Mouse (Mus musculus) natural killer cell, adult 2 months (primary cell): Measurements from ENCODE around the gene Hdac5.

Source experiments
- DNase-seq, 2 experiments: peaks; one replicate each; pipeline ENCODE4 v3.0.0; 2022; ENCODE audit warnings: low spot score in 2 of 2

Hdac5 gene

DNA sequence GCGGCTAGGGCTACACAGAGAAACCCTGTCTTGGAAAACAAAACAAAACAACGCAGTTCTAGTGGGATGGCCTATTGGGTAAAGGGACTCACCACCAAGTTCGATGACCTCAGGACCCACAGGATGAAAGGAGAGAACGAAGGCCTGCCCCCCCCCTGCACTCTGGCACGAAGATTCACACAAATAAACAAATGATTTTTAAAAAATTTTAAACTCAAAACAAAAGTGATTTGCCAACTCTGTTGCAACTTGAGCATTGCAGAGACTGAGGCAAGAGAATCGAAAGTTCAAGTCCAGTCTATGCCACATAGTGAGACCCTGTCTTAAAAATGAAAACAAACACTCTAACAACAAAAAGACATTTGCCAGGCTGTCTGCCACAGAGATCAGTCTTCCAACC is 10.7 kb upstream of the Hdac5 start:
- DNase-seq = no peak

DNA sequence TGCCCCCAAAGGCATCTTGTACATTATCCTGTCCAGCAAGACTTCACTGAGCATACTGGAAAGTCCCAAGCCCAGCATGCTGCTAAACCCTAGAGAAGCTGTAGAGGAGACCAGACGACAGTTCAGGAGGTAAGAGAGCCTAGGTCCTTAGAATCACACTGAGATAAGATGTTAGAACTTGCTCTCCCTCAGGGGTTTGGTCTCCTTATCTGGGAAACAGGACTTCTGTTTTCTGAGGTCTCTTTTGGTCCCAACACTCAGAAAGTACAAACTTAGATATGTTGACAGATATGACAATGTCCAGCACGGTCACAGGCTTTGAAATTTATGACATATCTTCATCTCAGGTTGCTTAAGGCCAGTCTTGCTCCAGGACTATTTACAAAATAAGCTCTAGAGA is 6.1 kb upstream of the Hdac5 start:
- DNase-seq = no peak

DNA sequence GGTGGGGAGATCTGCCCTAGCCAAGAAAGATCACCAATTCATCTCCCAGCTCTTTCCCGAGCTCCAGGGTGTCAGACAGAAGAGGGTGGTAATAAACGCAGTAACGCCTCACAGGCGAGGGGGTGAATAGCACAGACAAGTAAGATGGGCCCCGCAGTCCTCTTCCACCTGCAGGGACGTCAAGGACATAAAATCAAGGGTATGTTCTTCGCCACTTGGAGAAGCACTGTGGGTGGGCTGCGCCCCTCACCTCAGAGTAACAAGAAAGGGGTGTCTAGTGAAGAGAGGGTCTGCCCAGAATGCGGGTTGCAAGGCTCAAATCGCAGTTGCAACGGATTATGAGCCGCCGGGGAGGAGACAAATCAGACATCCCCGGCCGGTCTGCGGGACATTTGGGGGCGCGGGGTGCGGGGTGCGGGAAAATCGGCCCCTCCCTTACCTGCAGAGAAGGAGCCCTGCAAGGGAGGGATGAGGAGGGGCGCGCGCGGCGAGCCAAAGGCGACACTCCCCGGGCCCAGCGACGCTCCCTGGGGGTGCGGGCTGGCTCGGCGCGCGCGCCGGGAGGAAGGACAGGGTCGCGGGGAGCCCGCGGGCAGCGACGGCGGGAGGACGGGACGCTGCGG is 524 bp downstream of the Hdac5 start:
- no peak for DNase-seq

DNA sequence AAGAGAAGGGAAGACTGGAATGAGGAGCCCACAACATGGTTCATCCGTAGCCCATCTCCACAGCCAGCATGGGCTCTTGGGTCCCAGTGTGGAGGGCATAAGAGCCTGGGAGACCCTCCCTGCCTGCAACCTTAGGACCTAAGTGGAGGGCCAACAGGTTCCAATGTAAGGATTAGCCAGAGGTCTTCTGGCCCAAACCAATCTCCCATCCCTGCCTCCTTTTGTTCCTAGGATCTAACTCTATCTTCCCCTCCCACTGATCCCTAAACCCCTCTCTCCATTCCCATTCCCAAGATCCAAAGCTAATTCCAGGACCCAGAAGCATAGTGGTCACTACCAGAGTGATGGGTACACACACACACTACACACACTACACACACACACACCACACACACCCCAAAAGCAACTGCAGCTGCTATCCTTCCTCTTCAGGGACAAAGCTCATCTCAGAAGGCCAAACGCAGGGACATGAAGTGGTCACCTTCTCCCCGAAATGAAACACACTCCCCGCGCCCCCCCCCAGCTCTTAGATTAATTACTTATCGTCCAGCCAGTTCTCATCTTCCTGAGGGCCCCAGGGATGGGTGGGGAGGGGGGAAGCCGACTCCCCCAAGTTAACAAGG is 1.2 kb downstream of the Hdac5 start:
- no peak for DNase-seq

DNA sequence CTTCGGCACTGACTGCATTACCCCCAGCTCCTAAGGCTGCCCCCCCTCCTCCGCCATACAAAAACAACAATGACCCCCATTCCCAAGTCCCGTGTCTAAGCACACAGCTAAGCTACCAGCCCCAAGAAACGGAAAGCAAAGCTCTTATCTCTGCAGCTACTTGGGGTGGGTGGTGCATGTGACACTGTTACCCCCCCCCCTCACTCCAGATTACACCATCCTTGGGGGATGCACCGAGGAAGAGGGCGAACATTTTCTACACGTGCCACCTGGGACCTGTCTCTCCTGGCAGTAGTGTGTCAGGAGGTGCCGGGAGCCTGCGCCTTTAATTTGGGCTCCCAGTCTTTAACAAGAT is 1.8 kb downstream of the Hdac5 start:
- DNase-seq = no peak

DNA sequence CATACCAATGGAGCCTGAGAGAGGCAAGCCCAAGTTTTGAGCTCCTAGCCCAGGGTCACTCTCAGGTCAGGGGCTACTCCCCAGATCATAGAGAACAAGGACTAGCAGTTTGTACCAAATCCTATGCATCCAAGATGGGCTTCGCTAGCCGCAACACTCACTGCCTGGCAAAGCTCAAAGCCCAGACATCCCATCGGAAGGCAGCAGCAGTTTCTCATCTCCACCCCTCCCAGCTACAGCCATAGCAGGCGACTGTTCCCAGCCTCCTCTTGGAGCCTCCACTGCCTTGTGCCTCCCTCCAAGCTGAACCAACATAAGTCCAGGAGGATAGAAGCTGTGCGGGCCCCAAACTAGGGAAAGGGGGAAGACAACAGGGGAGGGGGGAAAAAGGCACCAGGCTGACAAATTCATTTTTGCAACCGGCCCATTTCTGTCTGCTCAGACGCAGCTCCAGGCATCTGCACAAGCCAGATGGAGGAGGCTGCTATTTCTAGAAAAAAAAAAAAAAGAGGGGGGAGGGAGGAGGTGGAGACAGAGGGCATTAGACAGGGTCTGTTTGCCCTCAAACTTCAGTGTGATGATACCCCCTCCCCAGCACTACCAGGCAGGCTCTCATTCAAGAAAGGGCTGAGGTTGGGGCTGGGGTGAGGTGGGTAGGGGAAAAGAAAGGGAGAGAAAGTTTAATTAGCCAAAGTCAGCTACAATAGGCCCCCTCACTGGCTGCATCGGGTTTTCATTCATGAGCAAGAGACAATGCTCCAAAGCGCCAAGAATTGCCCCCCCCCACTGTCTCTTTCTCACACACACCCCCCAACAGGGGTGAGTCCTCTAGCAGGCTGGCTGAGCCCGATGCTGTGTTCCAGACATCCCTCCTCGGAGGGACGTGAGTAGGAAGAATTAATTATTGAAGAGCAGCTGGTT is 2.4 kb downstream of the Hdac5 start:
- DNase-seq = no peak

DNA sequence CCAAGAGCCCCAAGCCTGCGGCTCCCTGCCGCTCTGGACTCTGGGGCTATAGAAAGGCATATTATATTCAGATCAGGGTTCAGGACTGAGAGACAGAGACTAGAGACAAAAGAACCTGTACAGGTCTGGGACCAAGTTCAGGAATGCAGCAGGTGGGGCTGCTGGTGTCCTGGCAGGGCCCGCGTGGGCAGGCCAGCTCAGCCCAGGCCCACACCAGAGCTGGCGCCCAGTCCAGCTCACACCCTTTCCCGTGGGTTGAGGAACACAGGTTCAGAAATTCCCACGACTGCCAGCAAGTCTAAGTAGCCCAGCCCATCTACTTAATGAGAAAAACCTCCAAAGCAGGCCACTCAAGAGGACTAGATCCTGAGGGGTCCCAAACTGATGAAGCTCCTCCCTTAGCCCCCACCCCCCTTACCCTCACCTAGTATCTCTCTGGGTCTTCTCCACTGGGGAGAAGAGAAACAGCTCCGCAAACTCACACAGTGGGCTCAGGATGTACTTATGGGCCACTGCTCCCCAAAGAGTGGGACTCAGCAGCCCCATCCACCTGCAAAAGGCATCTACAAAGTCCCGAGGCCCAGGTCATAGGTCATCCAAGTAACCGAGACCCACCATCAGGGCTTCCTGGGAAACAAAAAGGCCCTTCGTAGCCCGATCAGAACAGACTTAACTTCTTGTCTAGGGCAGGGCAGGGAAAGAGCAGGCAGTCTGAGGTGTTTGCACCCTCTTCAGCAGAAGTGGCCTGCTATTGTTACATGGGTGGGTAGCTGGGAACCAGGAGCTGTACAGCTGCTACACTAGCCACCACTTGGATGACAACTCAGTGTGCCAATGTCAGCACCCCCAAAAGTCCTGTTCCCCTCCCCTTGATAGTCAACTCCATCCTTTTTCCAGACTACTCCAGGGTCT is 3.6 kb downstream of the Hdac5 start:
- DNase-seq = no peak

DNA sequence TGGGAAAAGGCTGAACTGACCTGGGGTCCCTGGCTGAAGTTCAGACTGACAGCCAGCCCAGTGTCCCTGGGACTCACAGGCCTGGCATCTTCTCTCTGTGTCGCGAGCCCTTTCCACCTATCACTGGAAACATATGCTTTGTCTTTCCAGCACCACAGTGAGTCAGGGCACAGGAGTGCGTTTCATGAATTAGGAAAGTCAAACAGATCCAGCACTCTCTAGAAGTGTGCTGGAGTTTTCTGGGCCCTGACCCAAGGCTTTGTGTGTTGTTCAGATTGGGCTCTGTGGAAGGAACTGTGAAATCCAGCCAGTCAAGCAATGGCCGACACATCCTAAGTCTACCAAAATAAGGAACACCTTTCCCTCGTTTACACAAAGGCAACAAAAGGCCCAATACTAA is 4.7 kb downstream of the Hdac5 start:
- no peak for DNase-seq

DNA sequence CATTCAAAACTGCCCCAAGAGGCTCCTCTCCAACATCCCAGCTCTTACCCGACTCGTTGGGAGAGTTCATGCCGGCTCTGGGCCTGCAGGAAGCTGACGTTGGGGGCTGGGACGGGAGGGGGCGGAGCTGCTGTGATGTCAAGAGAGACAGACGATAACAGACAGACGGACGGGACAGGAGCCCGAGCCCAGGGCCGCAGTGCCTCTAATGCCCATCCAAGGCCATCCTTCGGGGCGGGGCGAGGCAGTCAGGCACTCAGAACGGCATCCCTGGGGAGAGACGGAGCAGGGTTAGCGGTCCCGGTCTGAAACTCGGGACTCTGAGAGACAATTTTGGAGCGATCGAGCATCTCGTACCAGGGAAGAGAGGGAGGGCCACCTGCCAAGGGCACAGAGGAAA is 5.3 kb downstream of the Hdac5 start:
- DNase-seq = no peak

DNA sequence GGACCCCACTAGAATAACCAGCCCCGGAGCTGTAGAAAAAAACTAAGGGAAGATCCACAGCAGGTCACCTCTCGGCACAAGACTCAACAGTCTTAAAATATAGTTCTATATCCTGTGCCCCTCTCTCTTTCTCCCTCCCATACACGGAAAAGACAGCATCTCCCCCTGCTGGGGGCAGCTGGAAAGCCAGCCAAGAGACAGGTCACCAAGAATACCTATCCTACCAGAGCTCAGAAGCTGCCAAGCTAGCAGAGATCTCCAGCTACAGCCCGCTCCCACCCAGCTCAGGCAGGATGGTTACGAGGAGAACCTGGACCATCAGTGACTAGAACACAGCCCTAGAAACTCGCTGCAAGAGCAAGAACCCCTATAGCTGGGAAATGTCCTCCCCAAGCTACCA is 6.8 kb downstream of the Hdac5 start:
- peak; percentile 40 to 70 for DNase-seq

DNA sequence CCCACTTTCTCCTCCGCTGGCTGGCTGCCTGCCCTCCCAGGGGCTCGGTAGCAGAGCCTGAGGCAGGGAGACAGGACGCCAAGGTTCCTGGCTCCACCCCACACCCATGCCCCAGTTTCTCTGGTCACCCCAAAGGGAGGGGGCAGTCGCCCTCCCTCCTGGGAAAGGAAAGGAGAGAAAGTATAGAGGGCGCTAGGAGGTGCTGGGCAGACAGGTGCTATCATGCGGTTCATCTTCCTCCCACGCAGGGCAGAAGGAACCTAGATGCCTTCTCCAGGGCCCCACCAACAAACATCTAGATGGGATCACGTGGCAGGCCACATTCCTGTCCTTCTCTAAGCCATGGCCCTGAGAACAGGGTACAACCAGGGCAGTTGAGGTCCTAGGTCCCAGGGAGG is 8.0 kb downstream of the Hdac5 start:
- DNase-seq = no peak

DNA sequence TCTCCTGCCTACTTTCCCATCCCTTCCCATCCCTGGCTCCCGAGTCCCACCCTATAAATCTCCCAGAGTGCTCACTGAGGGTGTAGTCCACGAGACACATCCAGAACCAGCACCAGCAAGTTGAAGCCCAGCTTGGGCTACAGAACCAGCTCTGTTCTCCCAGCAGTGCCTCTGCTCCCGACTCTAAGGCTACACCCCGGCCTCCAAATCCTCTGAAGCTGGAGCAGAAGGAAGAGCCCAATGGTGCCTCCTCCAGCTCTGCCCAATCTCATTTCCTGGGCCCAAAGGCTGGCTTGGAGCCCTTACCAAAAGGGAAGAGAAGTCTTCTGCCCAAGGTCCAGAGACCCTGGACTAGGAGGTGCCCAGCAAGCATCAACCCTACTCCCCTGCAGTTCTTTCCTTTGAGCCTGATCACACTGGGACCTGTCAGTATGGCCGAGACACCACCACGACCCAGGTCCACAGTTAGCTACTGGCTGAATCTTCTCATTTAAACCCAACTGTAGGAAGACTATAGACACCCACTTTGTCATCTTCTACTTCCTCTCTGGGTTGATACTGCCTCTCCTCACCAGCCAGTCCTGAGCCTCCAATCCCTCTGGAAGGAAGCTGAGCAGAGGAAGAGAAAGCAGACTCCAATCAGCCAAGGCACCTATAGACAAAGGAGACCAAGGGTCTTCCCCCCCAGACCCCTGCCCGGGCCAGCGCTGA is 8.6 kb downstream of the Hdac5 start:
- no peak for DNase-seq

DNA sequence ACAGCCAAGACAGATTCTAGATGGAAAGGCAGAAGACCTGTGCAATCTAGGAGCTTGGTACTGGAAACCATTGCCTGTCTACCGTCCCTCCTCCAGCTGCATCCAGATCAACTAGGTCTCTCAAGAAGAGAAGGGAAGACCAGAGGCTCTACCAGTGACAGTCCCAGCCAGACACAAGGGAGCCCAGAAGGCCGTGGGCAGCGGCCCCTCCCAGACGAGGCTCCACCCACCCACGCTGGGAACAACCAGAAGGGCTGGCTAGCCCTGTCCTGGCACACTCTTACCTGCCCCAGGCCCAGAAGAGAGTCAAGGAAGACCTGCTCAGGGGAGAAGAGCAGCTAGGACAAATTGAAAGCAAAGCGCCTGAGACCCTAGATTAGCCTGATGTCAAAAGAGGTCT is 9.5 kb downstream of the Hdac5 start:
- no peak for DNase-seq

DNA sequence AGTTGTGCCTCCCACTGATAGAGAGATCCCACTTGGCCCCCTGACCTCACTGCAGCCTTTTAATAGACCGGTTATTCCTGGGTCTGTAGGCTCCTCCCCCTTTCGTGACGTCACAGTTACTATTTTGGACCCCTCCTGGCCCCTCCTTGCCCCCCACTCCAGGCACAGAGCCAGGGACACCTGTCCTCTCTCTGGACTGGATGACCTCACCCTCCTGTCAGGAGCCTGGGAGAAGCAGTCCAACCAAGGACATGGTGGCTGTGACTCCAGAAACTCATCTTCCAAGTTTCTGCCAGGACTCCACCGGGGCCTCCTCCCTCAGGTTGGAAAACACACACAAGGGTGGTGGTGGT is 10.0 kb downstream of the Hdac5 start:
- DNase-seq = no peak

DNA sequence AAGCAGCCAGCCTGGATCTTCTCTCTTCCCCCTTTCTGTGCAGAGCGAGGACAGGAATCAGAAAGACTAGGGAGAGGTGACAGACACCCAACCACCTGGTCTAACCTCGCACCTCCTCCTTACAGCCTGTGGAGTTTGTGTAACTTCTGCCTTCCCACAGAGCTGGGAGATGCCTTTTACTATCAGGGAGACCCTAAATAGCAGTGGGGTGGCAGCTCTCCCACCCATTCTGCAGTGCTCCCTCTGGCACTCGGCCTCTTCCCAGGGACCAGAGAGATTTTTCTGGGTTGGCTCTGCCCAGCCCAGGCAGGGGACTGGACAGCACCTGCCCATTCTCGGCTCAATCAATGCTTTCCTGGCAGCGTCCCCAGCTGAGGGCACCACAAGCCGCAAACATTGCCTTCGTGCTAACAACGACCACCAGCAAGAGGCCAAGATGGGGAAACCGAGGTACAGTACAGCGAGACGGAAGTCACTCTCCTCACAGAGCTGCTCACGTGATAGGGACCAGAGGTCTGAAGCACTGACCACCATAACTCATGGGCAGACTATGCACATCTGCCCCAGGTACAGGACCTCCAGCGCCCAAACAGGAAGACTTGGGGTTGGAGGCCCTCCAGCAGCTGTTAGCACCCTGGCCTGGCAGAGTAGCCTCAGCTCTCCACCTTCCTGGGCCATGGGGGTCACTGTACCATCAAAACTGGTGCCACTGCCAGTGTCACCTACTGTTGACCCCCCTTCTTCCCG is 10.5 kb downstream of the Hdac5 start:
- no peak for DNase-seq

DNA sequence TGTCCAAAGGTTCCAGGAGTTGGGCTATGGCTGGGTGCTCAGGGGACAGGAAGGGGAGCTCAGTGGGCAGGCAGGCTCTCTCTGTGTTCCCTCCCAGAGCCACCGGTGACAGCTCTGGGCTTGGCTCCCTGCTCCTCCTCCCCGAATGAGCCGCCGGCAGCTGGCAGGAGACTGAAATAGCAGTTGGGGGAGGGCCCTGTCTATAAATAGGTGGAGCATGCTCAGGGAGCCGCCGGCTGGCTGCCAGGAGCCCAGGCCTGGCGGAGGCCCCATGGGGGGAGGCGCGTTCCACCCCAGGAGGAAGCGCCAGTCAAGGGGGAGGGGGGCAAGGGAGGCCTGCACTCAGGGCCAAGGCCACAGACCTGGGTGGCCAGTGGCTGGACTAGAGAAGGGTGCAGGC is 11.2 kb downstream of the Hdac5 start:
- DNase-seq = peak; percentile 63

DNA sequence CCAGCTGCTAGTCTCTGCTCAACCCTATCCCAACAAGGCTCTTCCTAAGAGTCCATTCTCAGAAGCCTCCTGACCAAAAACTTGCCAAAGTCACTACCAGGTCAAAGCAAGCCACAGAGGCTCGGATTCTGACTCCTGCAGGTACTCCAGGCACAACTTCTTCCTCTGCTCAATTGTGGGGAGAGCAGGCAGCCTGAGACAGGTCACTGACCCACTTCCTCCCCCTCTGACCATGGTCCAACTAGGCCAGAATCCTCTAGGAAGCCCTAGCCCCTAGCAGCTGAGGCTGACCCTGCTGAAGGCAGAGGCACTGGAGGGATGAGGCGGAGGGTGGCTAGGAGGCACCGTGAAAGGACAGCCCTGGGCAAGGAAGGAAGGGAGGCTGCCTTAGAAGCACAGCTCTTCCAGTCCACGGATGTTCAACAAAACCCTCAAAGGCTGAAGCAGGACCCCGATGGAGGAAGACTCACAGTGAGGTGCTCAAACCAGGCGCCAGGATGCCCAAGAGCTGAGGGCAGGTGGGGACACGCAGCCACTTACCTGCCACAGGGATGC is 12.0 kb downstream of the Hdac5 start:
- no peak for DNase-seq

DNA sequence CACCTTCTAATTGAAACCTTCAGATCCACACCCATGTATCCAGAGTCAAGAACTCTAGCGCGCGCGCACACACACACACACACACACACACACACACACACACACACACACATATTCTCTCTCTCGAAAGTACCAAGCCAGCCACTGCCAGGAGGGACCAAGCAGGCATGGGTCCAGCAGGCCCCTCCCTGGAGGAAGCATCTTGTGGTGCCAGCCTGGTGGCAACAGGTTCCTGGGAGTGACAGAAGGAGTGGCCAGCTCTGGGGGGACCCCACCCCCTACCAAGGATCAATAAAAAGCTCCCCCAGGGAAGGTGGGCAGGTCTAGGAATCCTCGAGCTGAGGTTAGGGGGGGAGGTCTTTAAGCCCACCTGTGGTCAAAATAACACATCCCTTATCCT is 12.6 kb downstream of the Hdac5 start:
- no peak for DNase-seq

DNA sequence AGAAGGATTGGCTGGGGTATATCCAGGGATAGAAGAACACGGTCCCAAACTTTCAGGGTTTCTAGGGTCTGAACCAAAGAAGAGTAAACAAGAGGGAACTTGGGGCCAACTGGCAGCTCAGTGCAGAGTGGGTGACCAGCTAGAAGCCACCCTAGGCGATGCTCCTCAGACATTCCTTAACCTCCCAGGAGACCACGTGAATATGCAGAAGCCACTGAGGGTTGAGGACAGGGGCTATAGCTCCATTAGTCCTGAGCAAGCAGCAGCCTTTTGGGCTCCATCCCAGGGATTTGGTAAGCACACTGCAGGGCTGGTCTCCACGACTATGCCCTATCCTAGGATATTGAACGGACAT is 13.1 kb downstream of the Hdac5 start:
- DNase-seq = no peak

DNA sequence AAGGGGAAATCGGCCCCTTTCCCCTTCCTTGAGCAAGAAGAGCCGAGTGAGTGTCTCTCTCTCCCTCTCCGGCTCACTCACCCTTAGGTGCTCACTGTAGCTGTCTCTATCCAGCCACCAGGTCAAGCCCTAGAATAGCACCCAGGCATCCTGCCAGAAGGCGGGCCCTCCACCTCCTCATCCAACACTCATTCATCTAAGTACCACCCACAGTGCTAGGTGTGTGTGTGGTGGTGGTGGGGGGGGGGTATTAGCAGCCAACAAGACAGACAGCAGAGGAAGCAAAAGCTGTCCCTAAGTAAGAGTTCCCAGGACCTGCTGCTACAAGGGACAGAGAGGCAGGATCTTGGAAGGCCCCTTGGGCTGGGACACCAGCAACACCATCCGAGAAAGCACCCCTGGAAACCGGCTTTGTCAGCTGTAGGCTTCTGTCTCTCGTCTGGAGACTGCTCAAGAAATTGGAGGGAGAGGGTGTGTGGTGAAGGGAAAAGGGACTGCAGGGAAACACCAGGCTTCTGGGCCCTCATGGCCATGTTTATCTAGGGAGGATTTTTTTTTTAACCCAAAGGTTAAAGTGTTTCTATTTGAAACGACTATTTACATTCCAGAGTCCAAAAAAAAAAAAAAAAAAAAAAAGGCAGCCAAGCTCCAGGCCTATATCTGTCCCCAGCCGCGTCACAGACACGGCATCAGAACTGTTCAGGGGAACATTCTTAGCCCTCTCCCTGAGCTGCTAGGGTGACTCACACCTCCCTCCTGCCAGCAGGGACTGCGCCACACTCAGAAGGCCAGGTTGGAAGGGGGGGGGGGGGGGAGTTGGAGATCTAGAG is 13.7 kb downstream of the Hdac5 start:
- DNase-seq = no peak
